8 mouse cellular contexts compared by ENCODE assay signal in genomic region chr11:98149786-98150624, GRCm38 (mm10). TPM values are rescaled to one million over a fixed set of nuclear protein-coding genes. Genes with fewer than 3 reads are reported as not detected.
A peak's percentile ranks its signal among the peaks of the same experiment; 100 is the strongest.
DNase-seq lines count a peak whose midpoint lies in the region; ATAC-seq and TF ChIP-seq lines count a peak whose summit lies in the region.

TSS of gene Fbxl20 (minus strand) at chr11:98150403.

- peak; percentile 91 for ATAC-seq in erythroid progenitor cell, adult 5-6 weeks (replicated peaks; ENCODE audit: low FRiP score, poor library complexity, severe bottlenecking)
- ATAC-seq in heart, embryonic 12.5 days (ENCODE audit: insufficient number of reproducible peaks, low FRiP score) = peak; percentile 90
- peak; percentile 85 for ATAC-seq in kidney, postnatal 0 days (replicated peaks; ENCODE audit: low FRiP score, low read depth)
- ATAC-seq in liver, embryonic 11.5 days (replicated peaks; ENCODE audit: low FRiP score) = peak; percentile 85
- ATAC-seq in stomach, embryonic 14.5 days (ENCODE audit: insufficient number of reproducible peaks, insufficient read depth, low FRiP score, low read depth) = peak; percentile 92

- no peaks in the 10 kb centered on the region for H3K9me3 ChIP-seq in heart, embryonic 12.5 days (replicated peaks)
- H3K9me3 ChIP-seq in kidney, postnatal 0 days (replicated peaks; ENCODE audit: low read length) = no peaks in the 10 kb centered on the region
- H3K9me3 ChIP-seq in liver, embryonic 11.5 days (ENCODE audit: control insufficient read depth, low read length) = no peaks in the 10 kb centered on the region
- H3K9me3 ChIP-seq in stomach, embryonic 14.5 days (ENCODE audit: control insufficient read depth, low read depth, low read length) = no peaks in the 10 kb centered on the region

- peaks cover 4% of the 10 kb centered on the region for H3K36me3 ChIP-seq in heart, embryonic 12.5 days
- H3K36me3 ChIP-seq in kidney, postnatal 0 days (ENCODE audit: insufficient read depth, low read length) = peaks cover 6% of the 10 kb centered on the region; the same call in 1 of the 2 replicates
- H3K36me3 ChIP-seq in liver, embryonic 11.5 days (ENCODE audit: control insufficient read depth, insufficient read depth, low read length) = peaks cover 3% of the 10 kb centered on the region; the same call in 1 of the 2 replicates
- peaks cover 5% of the 10 kb centered on the region for H3K36me3 ChIP-seq in stomach, embryonic 14.5 days (ENCODE audit: control insufficient read depth, insufficient read depth, low read length)

- peak; percentile 94 for DNase-seq in CD4-positive helper T cell, adult 2 months (ENCODE audit: low read depth, low spot score)
- peak; percentile 85 for DNase-seq in brain, embryonic 18.5 days (ENCODE audit: low read depth, low spot score)
- peak; percentile 97 for DNase-seq in kidney, postnatal 0 days (ENCODE audit: low spot score)
- DNase-seq in liver, embryonic 11.5 days (ENCODE audit: low spot score) = peak; percentile 85
- peak; percentile 90 for DNase-seq in naive thymus-derived CD4-positive, alpha-beta T cell, adult 2 months (ENCODE audit: low read depth)

- H3K27me3 ChIP-seq in heart, embryonic 12.5 days (replicated peaks) = no peaks in the 10 kb centered on the region
- H3K27me3 ChIP-seq in kidney, postnatal 0 days (ENCODE audit: insufficient read depth, low read length) = no peaks in the 10 kb centered on the region
- no peaks in the 10 kb centered on the region for H3K27me3 ChIP-seq in liver, embryonic 11.5 days (replicated peaks; ENCODE audit: control insufficient read depth, insufficient read depth, low read length)
- H3K27me3 ChIP-seq in stomach, embryonic 14.5 days (ENCODE audit: control insufficient read depth, insufficient read depth, low read length) = no peaks in the 10 kb centered on the region

- under 1% methylated on average over 63 of the region's 65 CpGs for WGBS in heart, embryonic 12.5 days
- WGBS in kidney, postnatal 0 days = under 1% methylated on average over 58 of the region's 65 CpGs
- under 1% methylated on average over 46 of the region's 65 CpGs for WGBS in liver, embryonic 11.5 days
- WGBS in stomach, embryonic 14.5 days = under 1% methylated on average over 61 of the region's 65 CpGs

- peaks cover 14% of the 10 kb centered on the region for H3K4me1 ChIP-seq in heart, embryonic 12.5 days (replicated peaks)
- 0 out of 2 replicates have a peak, but pooled peaks cover 2% of the 10 kb centered on the region for H3K4me1 ChIP-seq in kidney, postnatal 0 days (replicated peaks; ENCODE audit: insufficient read depth, low read length)
- peaks cover 6% of the 10 kb centered on the region; the same call in 1 of the 2 replicates for H3K4me1 ChIP-seq in liver, embryonic 11.5 days (replicated peaks; ENCODE audit: control insufficient read depth, insufficient read depth, low read length)
- peaks cover 13% of the 10 kb centered on the region for H3K4me1 ChIP-seq in stomach, embryonic 14.5 days (ENCODE audit: control insufficient read depth, insufficient read depth, low read length)

- TF ChIP-seq CTCF in kidney, postnatal 0 days (IDR thresholded peaks at IDR 0.05; ENCODE audit: low read depth) = no peak

- peak within 1 kb of the TSS; percentile 81 for H3K4me2 ChIP-seq in heart, embryonic 12.5 days
- H3K4me2 ChIP-seq in kidney, postnatal 0 days (ENCODE audit: low read length) = peak within 1 kb of the TSS; percentile 100
- peak within 1 kb of the TSS; percentile 99 for H3K4me2 ChIP-seq in liver, embryonic 11.5 days
- H3K4me2 ChIP-seq in stomach, embryonic 14.5 days (replicated peaks; ENCODE audit: low read depth, low read length) = peak within 1 kb of the TSS; percentile 91

- H3K9ac ChIP-seq in heart, embryonic 12.5 days = peak within 1 kb of the TSS; percentile 89
- peak within 1 kb of the TSS; percentile 95 for H3K9ac ChIP-seq in kidney, postnatal 0 days (ENCODE audit: low read depth, low read length)
- H3K9ac ChIP-seq in liver, embryonic 11.5 days (ENCODE audit: low read depth, low read length) = peak within 1 kb of the TSS; percentile 92
- peak within 1 kb of the TSS; percentile 92 for H3K9ac ChIP-seq in stomach, embryonic 14.5 days (replicated peaks; ENCODE audit: low read depth, low read length)

- H3K4me3 ChIP-seq in heart, embryonic 12.5 days = peak within 1 kb of the TSS; percentile 94
- peak within 1 kb of the TSS; percentile 97 for H3K4me3 ChIP-seq in kidney, postnatal 0 days (replicated peaks; ENCODE audit: low read depth, low read length)
- H3K4me3 ChIP-seq in liver, embryonic 11.5 days (ENCODE audit: low read depth, low read length) = peak within 1 kb of the TSS; percentile 95
- peak within 1 kb of the TSS; percentile 86 for H3K4me3 ChIP-seq in stomach, embryonic 14.5 days (ENCODE audit: low read depth, low read length)

- H3K27ac ChIP-seq in heart, embryonic 12.5 days (ENCODE audit: poor library complexity, severe bottlenecking) = peak within 1 kb of the TSS; percentile 90
- H3K27ac ChIP-seq in kidney, postnatal 0 days = peak within 1 kb of the TSS; percentile 97
- peak within 1 kb of the TSS; percentile 88 for H3K27ac ChIP-seq in liver, embryonic 11.5 days (ENCODE audit: low read depth, low read length)
- peak within 1 kb of the TSS; percentile 91 for H3K27ac ChIP-seq in stomach, embryonic 14.5 days (ENCODE audit: low read length)

RNA-seq across cellular contexts. Expression of gene Fbxl20, which starts in this region (rescaled TPM):
- total RNA-seq in erythroid progenitor cell, adult 5-6 weeks (2015; ENCODE audit: low replicate concordance) = 8.6 and 13.4 TPM in 2 replicates
- total RNA-seq in erythroid progenitor cell, adult 5-6 weeks (2017; ENCODE audit: low replicate concordance) = 1.4 and 7.7 TPM in 2 replicates
- polyA plus RNA-seq in heart, embryonic 12.5 days (2016; fragmentation: Nextera tagmentation; extraction: Ambion mirVana) = 13.3 and 14.8 TPM in 2 replicates
- 15.5 and 16.5 TPM in 2 replicates for polyA plus RNA-seq in kidney, postnatal 0 days (2015; fragmentation: Nextera tagmentation; extraction: Ambion mirVana)
- polyA plus RNA-seq in liver, embryonic 11.5 days (2014; fragmentation: Nextera tagmentation; extraction: Ambion mirVana) = 10.8 and 13.8 TPM in 2 replicates
- 14.1 and 16.8 TPM in 2 replicates for polyA plus RNA-seq in stomach, embryonic 14.5 days (2014; fragmentation: Nextera tagmentation; extraction: Ambion mirVana)

Comparison
In these comparisons a context has a peak if more than half of its experiments do, and no peak if none do; other contexts are left out.
1. Peak in every context shown above with its lines: DNase-seq, ATAC-seq, H3K4me3 ChIP-seq and H3K27ac ChIP-seq.